In genomic region chr2:35588368-35588767, GRCm38 (mm10) we compare ENCODE assay signal across 10 mouse cellular contexts. TPM values are rescaled to one million over a fixed set of nuclear protein-coding genes. Genes with fewer than 3 reads are reported as not detected.
A peak's percentile ranks its signal among the peaks of the same experiment; 100 is the strongest.
DNase-seq lines count a peak whose midpoint lies in the region; ATAC-seq lines count a peak whose summit lies in the region.
"Had no signal": no experiment of that assay in that cellular context is flagged by ENCODE, and none has a peak within 500 bp of the region (broad histone marks: within the 10 kb centered on the region; RNA-seq: fewer than 3 reads in every experiment).

No protein-coding gene starts in this region.

- no peak overlapping the region for H3K4me2 ChIP-seq in kidney, embryonic 16.5 days (replicated peaks; ENCODE audit: low read depth, low read length)
- no peak overlapping the region for H3K4me2 ChIP-seq in midbrain, embryonic 15.5 days
- H3K4me2 ChIP-seq: liver, embryonic 12.5 days had no signal

- H3K27me3 ChIP-seq in kidney, embryonic 16.5 days (ENCODE audit: insufficient read depth, low read length), result peaks cover 7% of the 10 kb centered on the region
- H3K27me3 ChIP-seq in midbrain, embryonic 15.5 days (replicated peaks), result peaks cover 13% of the 10 kb centered on the region

- DNase-seq in kidney, adult 11 months, result no peak
- DNase-seq in heart, adult 11 months, result peak; percentile 99
- peak; percentile 72 for DNase-seq in heart, postnatal 4 days
- DNase-seq in cerebellum, adult 11-12 months, result no peak
- no peak for DNase-seq in gastrocnemius, adult 8-10 months (ENCODE audit: low spot score in 2 of 2)
- no peak for DNase-seq in gastrocnemius, adult 18-20 months (ENCODE audit: low spot score)

- peaks cover 27% of the 10 kb centered on the region for H3K4me1 ChIP-seq in kidney, embryonic 16.5 days (ENCODE audit: insufficient read depth, low read length)
- peaks cover 13% of the 10 kb centered on the region for H3K4me1 ChIP-seq in midbrain, embryonic 15.5 days

- no peaks in the 10 kb centered on the region for H3K36me3 ChIP-seq in kidney, embryonic 16.5 days (ENCODE audit: insufficient read depth, low read length)
- no peaks in the 10 kb centered on the region for H3K36me3 ChIP-seq in midbrain, embryonic 15.5 days (replicated peaks)
- H3K36me3 ChIP-seq: liver, embryonic 12.5 days had no signal

- H3K4me3 ChIP-seq in kidney, embryonic 16.5 days (ENCODE audit: low read length), result no peak overlapping the region
- no peak overlapping the region for H3K4me3 ChIP-seq in midbrain, embryonic 15.5 days
- H3K4me3 ChIP-seq: erythroblast, embryonic 14.5 days; liver, embryonic 12.5 days had no signal

- ATAC-seq in kidney, embryonic 16.5 days (ENCODE audit: low FRiP score, low TSS enrichment), result no peak
- 0 out of 2 replicates have a peak, but pooled peaks have one; percentile 49 for ATAC-seq in midbrain, embryonic 15.5 days (replicated peaks)
- ATAC-seq: liver, embryonic 12.5 days had no signal

- WGBS in kidney, embryonic 16.5 days, result 48% methylated on average over 9 of the region's 9 CpGs
- WGBS in midbrain, embryonic 15.5 days, result 24% methylated on average over 9 of the region's 9 CpGs

- H3K27ac ChIP-seq in kidney, embryonic 16.5 days (ENCODE audit: low read length), result no peak overlapping the region
- H3K27ac ChIP-seq in midbrain, embryonic 15.5 days, result no peak overlapping the region
- H3K27ac ChIP-seq: liver, embryonic 12.5 days had no signal

- H3K9me3 ChIP-seq in kidney, embryonic 16.5 days (ENCODE audit: low read length), result no peaks in the 10 kb centered on the region
- no peaks in the 10 kb centered on the region for H3K9me3 ChIP-seq in midbrain, embryonic 15.5 days
- H3K9me3 ChIP-seq: liver, embryonic 12.5 days had no signal

- H3K9ac ChIP-seq in kidney, embryonic 16.5 days (replicated peaks; ENCODE audit: low read length), result peak overlapping the region; percentile 33; the same call in 1 of the 2 replicates
- H3K9ac ChIP-seq in midbrain, embryonic 15.5 days, result no peak overlapping the region
- H3K9ac ChIP-seq: liver, embryonic 12.5 days had no signal

RNA-seq across cellular contexts. Expression of gene Dab2ip, which starts 30.3 kb away (rescaled TPM):
- 26.3 and 28.5 TPM in 2 replicates for polyA plus RNA-seq in kidney, embryonic 16.5 days (2015; fragmentation: Nextera tagmentation; extraction: Ambion mirVana)
- 10 to 100 TPM; 54.6 to 55.2 TPM for total RNA-seq in heart, postnatal 4 days (2021)
- polyA plus RNA-seq in midbrain, embryonic 15.5 days (2015; fragmentation: Nextera tagmentation; extraction: Ambion mirVana), result 75.5 and 79.7 TPM in 2 replicates
- total RNA-seq in gastrocnemius, adult 8-10 months (2022), result 10 to 100 TPM; 38.2 to 71.8 (median 40.3) TPM
- 10 to 100 TPM; 41.7 to 46.3 TPM for total RNA-seq in gastrocnemius, adult 18-20 months (2021)

Comparison
In these comparisons a context has a peak if more than half of its experiments do, and no peak if none do; other contexts are left out.
1. DNase-seq: peak in heart, adult 11 months (single experiment) and heart, postnatal 4 days (single experiment); none in kidney, adult 11 months (single experiment), cerebellum, adult 11-12 months (single experiment), gastrocnemius, adult 8-10 months (0 of 2) and gastrocnemius, adult 18-20 months (single experiment).